Mouse (Mus musculus) cortical plate, adult 2 months (tissue): ENCODE data around the gene Gatad2b. TPM values are rescaled to one million over a fixed set of nuclear protein-coding genes. Genes with fewer than 3 reads are reported as not detected.
"Not testable (repeated sequence)": the region's sequence is repeated elsewhere in the genome, so short reads cannot be mapped to it uniquely, and the experiment has no call there.

Experiments
- H3K27ac ChIP-seq: fragments of 200-500 bp; 2 replicates; pipeline ENCODE4 v1.5.1; 2012; ENCODE audit warnings: low read length, control low read depth, inconsistent platforms; ENCODE audit not compliant: insufficient read depth
- H3K4me1 ChIP-seq: fragments of 200-500 bp; 2 replicates; pipeline ENCODE4 v1.6.1; 2011; ENCODE audit warnings: low read length; ENCODE audit not compliant: control insufficient read depth, insufficient read depth
- H3K4me3 ChIP-seq: fragments of 200-500 bp; 2 replicates; pipeline ENCODE4 v1.5.1; 2011; ENCODE audit warnings: mild to moderate bottlenecking, low read length, control low read depth; ENCODE audit not compliant: insufficient read depth
- CTCF ChIP-seq: fragments of 200-500 bp; IDR thresholded peaks from 2 replicates; pipeline ENCODE4 v1.5.1; 2011; ENCODE audit warnings: mild to moderate bottlenecking, control low read depth, low read length; ENCODE audit not compliant: insufficient read depth; ENCODE audit errors: extremely low read depth
- POLR2A ChIP-seq: fragments of 200-500 bp; IDR thresholded peaks from 2 replicates; pipeline ENCODE4 v1.6.1; 2011; ENCODE audit warnings: mild to moderate bottlenecking, low read length, control low read depth; ENCODE audit not compliant: insufficient read depth; ENCODE audit errors: extremely low read depth
- polyA plus RNA-seq: library from polyadenylated mRNA; depleted of rRNA; stranded (reverse); fragments of >200 nt; gene quantifications from 2 replicates; pipeline ENCODE4 v1.2.3, GENCODE M21; 2012

Gene Gatad2b
- polyA plus RNA-seq, 1 experiment: 35.4 TPM

GRCm38 (mm10) chr3:90335517-90335916 lies 42.5 kb downstream of the Gatad2b start:
- H3K4me1 ChIP-seq: no peaks in the 10 kb centered on the region

GRCm38 (mm10) chr3:90338190-90338589 lies 45.2 kb downstream of the Gatad2b start:
- no peaks in the 10 kb centered on the region for H3K4me1 ChIP-seq
- no peak for TF ChIP-seq CTCF
- no peak overlapping the region for H3K4me3 ChIP-seq
- no peak overlapping the region for H3K27ac ChIP-seq

More at GRCm38 (mm10) chr3:90335517-90335916, 42.5 kb downstream of the Gatad2b start:
- Histone ChIP-seq H3K27ac (no peak overlapping the region), H3K4me3 (no peak overlapping the region)
- TF ChIP-seq POLR2A (no peak), CTCF (no peak)

- no peaks in the 10 kb centered on the region for H3K4me1 ChIP-seq
- no peak overlapping the region for H3K27ac ChIP-seq
- H3K4me3 ChIP-seq: no peak overlapping the region
- TF ChIP-seq POLR2A: no peak
- TF ChIP-seq CTCF: no peak
These were observed 47.2 kb downstream of the Gatad2b start for GRCm38 (mm10) chr3:90340177-90340576.

- not testable (repeated sequence) for H3K4me3 ChIP-seq, H3K27ac ChIP-seq, H3K4me1 ChIP-seq
These were observed 49.9 kb downstream of the Gatad2b start for GRCm38 (mm10) chr3:90342853-90343252.

- no peak overlapping the region for H3K27ac ChIP-seq
- no peak overlapping the region for H3K4me3 ChIP-seq
- TF ChIP-seq POLR2A (no peak), CTCF (no peak)
These were observed 54.9 kb downstream of the Gatad2b start for GRCm38 (mm10) chr3:90347847-90348246.

GRCm38 (mm10) chr3:90357959-90358358 lies 65.0 kb downstream of the Gatad2b start:
- TF ChIP-seq POLR2A: no peak
- TF ChIP-seq CTCF: no peak
- H3K27ac ChIP-seq: no peak overlapping the region
- H3K4me3 ChIP-seq: no peak overlapping the region
- no peaks in the 10 kb centered on the region for H3K4me1 ChIP-seq

More at GRCm38 (mm10) chr3:90347847-90348246, 54.9 kb downstream of the Gatad2b start:
- H3K4me1 ChIP-seq: no peaks in the 10 kb centered on the region

- H3K4me3 ChIP-seq: no peak overlapping the region
- no peaks in the 10 kb centered on the region for H3K4me1 ChIP-seq
- no peak overlapping the region for H3K27ac ChIP-seq
- TF ChIP-seq POLR2A (no peak), CTCF (no peak)
These were observed 66.3 kb downstream of the Gatad2b start for GRCm38 (mm10) chr3:90359230-90359629.

GRCm38 (mm10) chr3:90361476-90361875 lies 68.5 kb downstream of the Gatad2b start:
- H3K4me3 ChIP-seq: no peak overlapping the region
- no peaks in the 10 kb centered on the region for H3K4me1 ChIP-seq
- H3K27ac ChIP-seq: no peak overlapping the region
- TF ChIP-seq CTCF (no peak), POLR2A (no peak)

GRCm38 (mm10) chr3:90362346-90362745 lies 69.4 kb downstream of the Gatad2b start:
- TF ChIP-seq CTCF (no peak), POLR2A (no peak)
- H3K27ac ChIP-seq: no peak overlapping the region
- no peaks in the 10 kb centered on the region for H3K4me1 ChIP-seq
- no peak overlapping the region for H3K4me3 ChIP-seq

GRCm38 (mm10) chr3:90367001-90367632 lies 74.1 kb downstream of the Gatad2b start:
- Histone ChIP-seq H3K4me1 (0 out of 2 replicates have a peak, but pooled peaks cover 2% of the 10 kb centered on the region), H3K4me3 (no peak overlapping the region), H3K27ac (no peak overlapping the region)
- no peak for TF ChIP-seq POLR2A
- TF ChIP-seq CTCF: no peak

GRCm38 (mm10) chr3:90369041-90369440 lies 76.1 kb downstream of the Gatad2b start:
- no peak overlapping the region for H3K27ac ChIP-seq
- H3K4me3 ChIP-seq: no peak overlapping the region
- no peak for TF ChIP-seq CTCF
- no peak for TF ChIP-seq POLR2A
- H3K4me1 ChIP-seq: 0 out of 2 replicates have a peak, but pooled peaks cover 2% of the 10 kb centered on the region
